In genomic region chr8:48126954-48127353, GRCm38 (mm10) we compare ENCODE assay signal across 28 mouse cellular contexts. TPM values are rescaled to one million over a fixed set of nuclear protein-coding genes. Genes with fewer than 3 reads are reported as not detected.
DNase-seq lines count a peak whose midpoint lies in the region; ATAC-seq and TF ChIP-seq lines count a peak whose summit lies in the region.
"Had no signal": no experiment of that assay in that cellular context is flagged by ENCODE, and none has a peak within 500 bp of the region (broad histone marks: within the 10 kb centered on the region; RNA-seq: fewer than 3 reads in every experiment).

No protein-coding gene starts in this region.

- no peak overlapping the region for H3K4me3 ChIP-seq in forebrain, embryonic 13.5 days
- no peak overlapping the region for H3K4me3 ChIP-seq in forebrain, postnatal 0 days (ENCODE audit: low read depth, low read length)
- H3K4me3 ChIP-seq in kidney, embryonic 16.5 days (ENCODE audit: low read length), result no peak overlapping the region
- no peak overlapping the region for H3K4me3 ChIP-seq in midbrain, embryonic 16.5 days (ENCODE audit: low read depth, low read length)
- H3K4me3 ChIP-seq in midbrain, embryonic 14.5 days (replicated peaks; ENCODE audit: low read depth, low read length), result no peak overlapping the region
- H3K4me3 ChIP-seq: embryonic facial prominence, embryonic 13.5 days; heart, embryonic 10.5 days; hindbrain, embryonic 15.5 days; layer of hippocampus, adult 2 months; left cerebral cortex, adult 2 months; limb, embryonic 12.5 days; liver, embryonic 15.5 days; myocyte had no signal

- no peak for DNase-seq in forebrain, postnatal 0 days
- DNase-seq in kidney, adult 9 months, result no peak
- no peak for DNase-seq in midbrain, embryonic 14.5 days
- DNase-seq in kidney, postnatal 10 days, result peak; percentile 58
- DNase-seq in gastrocnemius, postnatal 36 days, result no peak
- DNase-seq: adrenal gland, postnatal 25 days; cerebellum, adult 11-12 months; cerebellum, adult 9-11 months; embryo, embryonic 11 days; gastrocnemius, postnatal 14 days; heart, adult 11 months; heart, postnatal 4 days; lung, embryonic 14.5 days; lung, postnatal 14 days; thymus, adult 2 months; thymus, postnatal 36 days had no signal

- peaks cover 7% of the 10 kb centered on the region for H3K4me1 ChIP-seq in forebrain, embryonic 13.5 days
- H3K4me1 ChIP-seq in forebrain, postnatal 0 days (ENCODE audit: insufficient read depth), result no peaks in the 10 kb centered on the region
- peaks cover 21% of the 10 kb centered on the region for H3K4me1 ChIP-seq in kidney, embryonic 16.5 days (ENCODE audit: insufficient read depth, low read length)
- no peaks in the 10 kb centered on the region for H3K4me1 ChIP-seq in midbrain, embryonic 16.5 days (ENCODE audit: control insufficient read depth, insufficient read depth, low read length)
- no peaks in the 10 kb centered on the region for H3K4me1 ChIP-seq in midbrain, embryonic 14.5 days (ENCODE audit: control insufficient read depth, insufficient read depth, low read length)
- H3K4me1 ChIP-seq: embryonic facial prominence, embryonic 13.5 days; hindbrain, embryonic 15.5 days; liver, embryonic 15.5 days had no signal

- ATAC-seq in forebrain, embryonic 13.5 days, result no peak
- ATAC-seq in forebrain, postnatal 0 days, result no peak
- peak; percentile 81 for ATAC-seq in kidney, embryonic 16.5 days (ENCODE audit: low FRiP score, low TSS enrichment)
- 0 out of 2 replicates have a peak, but pooled peaks have one; percentile 16 for ATAC-seq in midbrain, embryonic 16.5 days
- no peak for ATAC-seq in midbrain, embryonic 14.5 days (ENCODE audit: low FRiP score, low TSS enrichment)
- ATAC-seq: inflammation-experienced regulatory T-cells, adult 6 months had no signal

- 0 out of 2 replicates have a peak overlapping the region, but pooled peaks have one; percentile 6 for H3K27ac ChIP-seq in forebrain, embryonic 13.5 days
- H3K27ac ChIP-seq in forebrain, postnatal 0 days (ENCODE audit: low read depth, low read length), result no peak overlapping the region
- no peak overlapping the region; the same call in 1 of the 2 replicates for H3K27ac ChIP-seq in kidney, embryonic 16.5 days (ENCODE audit: low read length)
- no peak overlapping the region for H3K27ac ChIP-seq in midbrain, embryonic 16.5 days (ENCODE audit: low read length)
- H3K27ac ChIP-seq in midbrain, embryonic 14.5 days (replicated peaks; ENCODE audit: low read depth, low read length), result no peak overlapping the region
- H3K27ac ChIP-seq: embryonic facial prominence, embryonic 13.5 days; heart, embryonic 10.5 days; hindbrain, embryonic 15.5 days; layer of hippocampus, adult 2 months; left cerebral cortex, adult 2 months; limb, embryonic 12.5 days; liver, embryonic 15.5 days had no signal

- H3K9me3 ChIP-seq in forebrain, embryonic 13.5 days (replicated peaks), result no peaks in the 10 kb centered on the region
- H3K9me3 ChIP-seq in forebrain, postnatal 0 days (ENCODE audit: low read length), result no peaks in the 10 kb centered on the region
- H3K9me3 ChIP-seq in kidney, embryonic 16.5 days (ENCODE audit: low read length), result no peaks in the 10 kb centered on the region
- H3K9me3 ChIP-seq in midbrain, embryonic 16.5 days (replicated peaks; ENCODE audit: control insufficient read depth, low read length, poor library complexity, severe bottlenecking), result no peaks in the 10 kb centered on the region
- H3K9me3 ChIP-seq in midbrain, embryonic 14.5 days (ENCODE audit: control insufficient read depth, low read length), result no peaks in the 10 kb centered on the region
- H3K9me3 ChIP-seq: embryonic facial prominence, embryonic 13.5 days; heart, embryonic 10.5 days; hindbrain, embryonic 15.5 days; limb, embryonic 12.5 days; liver, embryonic 15.5 days had no signal

- intact Hi-C loops in gastrocnemius, postnatal 36 days (cut with DNase I), result no loop called here

- WGBS in forebrain, embryonic 13.5 days, result 88% methylated on average over 13 of the region's 13 CpGs
- WGBS in forebrain, postnatal 0 days, result 80% methylated on average over 13 of the region's 13 CpGs
- 46% methylated on average over 13 of the region's 13 CpGs for WGBS in kidney, embryonic 16.5 days
- 76% methylated on average over 13 of the region's 13 CpGs for WGBS in midbrain, embryonic 16.5 days
- WGBS in midbrain, embryonic 14.5 days, result 80% methylated on average over 13 of the region's 13 CpGs

- no peaks in the 10 kb centered on the region for H3K27me3 ChIP-seq in forebrain, embryonic 13.5 days
- no peaks in the 10 kb centered on the region for H3K27me3 ChIP-seq in forebrain, postnatal 0 days (ENCODE audit: insufficient read depth, low read length)
- H3K27me3 ChIP-seq in kidney, embryonic 16.5 days (ENCODE audit: insufficient read depth, low read length), result no peaks in the 10 kb centered on the region
- no peaks in the 10 kb centered on the region for H3K27me3 ChIP-seq in midbrain, embryonic 16.5 days (ENCODE audit: control insufficient read depth, insufficient read depth, low read depth, low read length)
- no peaks in the 10 kb centered on the region for H3K27me3 ChIP-seq in midbrain, embryonic 14.5 days (ENCODE audit: control insufficient read depth, insufficient read depth, low read length)
- H3K27me3 ChIP-seq: embryonic facial prominence, embryonic 13.5 days; hindbrain, embryonic 15.5 days; liver, embryonic 15.5 days had no signal

- TF ChIP-seq CTCF in forebrain, postnatal 0 days (IDR thresholded peaks at IDR 0.05; ENCODE audit: low read depth), result no peak

- H3K36me3 ChIP-seq in forebrain, embryonic 13.5 days (ENCODE audit: poor library complexity, severe bottlenecking), result no peaks in the 10 kb centered on the region
- H3K36me3 ChIP-seq in forebrain, postnatal 0 days (ENCODE audit: insufficient read depth), result 0 out of 2 replicates have a peak, but pooled peaks cover 6% of the 10 kb centered on the region
- H3K36me3 ChIP-seq in kidney, embryonic 16.5 days (ENCODE audit: insufficient read depth, low read length), result peaks cover 5% of the 10 kb centered on the region; the same call in 1 of the 2 replicates
- H3K36me3 ChIP-seq in midbrain, embryonic 16.5 days (ENCODE audit: control insufficient read depth, insufficient read depth, low read length), result no peaks in the 10 kb centered on the region
- H3K36me3 ChIP-seq in midbrain, embryonic 14.5 days (ENCODE audit: control insufficient read depth, insufficient read depth, low read length), result no peaks in the 10 kb centered on the region
- H3K36me3 ChIP-seq: hindbrain, embryonic 15.5 days; liver, embryonic 15.5 days had no signal

- H3K9ac ChIP-seq in forebrain, embryonic 13.5 days, result no peak overlapping the region
- H3K9ac ChIP-seq in forebrain, postnatal 0 days, result no peak overlapping the region
- H3K9ac ChIP-seq in kidney, embryonic 16.5 days (replicated peaks; ENCODE audit: low read length), result no peak overlapping the region
- no peak overlapping the region for H3K9ac ChIP-seq in midbrain, embryonic 16.5 days (ENCODE audit: low read depth, low read length)
- H3K9ac ChIP-seq in midbrain, embryonic 14.5 days (replicated peaks; ENCODE audit: low read length), result no peak overlapping the region
- H3K9ac ChIP-seq: embryonic facial prominence, embryonic 13.5 days; hindbrain, embryonic 15.5 days; limb, embryonic 12.5 days; liver, embryonic 15.5 days; lung, embryonic 14.5 days had no signal

- H3K4me2 ChIP-seq in forebrain, embryonic 13.5 days, result no peak overlapping the region
- no peak overlapping the region for H3K4me2 ChIP-seq in forebrain, postnatal 0 days (ENCODE audit: low read depth)
- H3K4me2 ChIP-seq in kidney, embryonic 16.5 days (replicated peaks; ENCODE audit: low read depth, low read length), result no peak overlapping the region
- no peak overlapping the region for H3K4me2 ChIP-seq in midbrain, embryonic 16.5 days (ENCODE audit: low read length)
- no peak overlapping the region for H3K4me2 ChIP-seq in midbrain, embryonic 14.5 days (ENCODE audit: low read length)
- H3K4me2 ChIP-seq: embryonic facial prominence, embryonic 13.5 days; hindbrain, embryonic 15.5 days; limb, embryonic 12.5 days; liver, embryonic 15.5 days; lung, embryonic 14.5 days had no signal

RNA-seq across cellular contexts. Expression of gene Dctd, which starts 28.1 kb away (rescaled TPM):
- polyA plus RNA-seq in forebrain, embryonic 13.5 days (2015; fragmentation: Nextera tagmentation; extraction: Ambion mirVana), result 14.2 and 14.3 TPM in 2 replicates
- 21.5 and 26.2 TPM in 2 replicates for total RNA-seq in forebrain, postnatal 0 days (2014; rRNA removed)
- 13.4 and 13.9 TPM in 2 replicates for polyA plus RNA-seq in forebrain, postnatal 0 days (2015; fragmentation: Nextera tagmentation; extraction: Ambion mirVana)
- polyA plus RNA-seq in kidney, embryonic 16.5 days (2015; fragmentation: Nextera tagmentation; extraction: Ambion mirVana), result 37.1 and 38.8 TPM in 2 replicates
- polyA plus RNA-seq in midbrain, embryonic 16.5 days (2015; fragmentation: Nextera tagmentation; extraction: Ambion mirVana), result 15.5 and 16.0 TPM in 2 replicates
- polyA plus RNA-seq in midbrain, embryonic 14.5 days (2014; fragmentation: Nextera tagmentation; extraction: Ambion mirVana), result 10.4 and 11.4 TPM in 2 replicates
- 1 to 10 TPM; 1.2 to 1.4 TPM for total RNA-seq in gastrocnemius, postnatal 36 days (2021)

Comparison
In these comparisons a context has a peak if more than half of its experiments do, and no peak if none do; other contexts are left out.
1. ATAC-seq: peak in kidney, embryonic 16.5 days (single experiment) and midbrain, embryonic 16.5 days (single experiment); none in forebrain, embryonic 13.5 days (single experiment), forebrain, postnatal 0 days (single experiment) and midbrain, embryonic 14.5 days (single experiment).